Mouse (Mus musculus) gastrocnemius, postnatal 36 days (tissue): ENCODE results near the gene Large2. TPM values are rescaled to one million over a fixed set of nuclear protein-coding genes. Genes with fewer than 3 reads are reported as not detected.
"Not testable (repeated sequence)": the region's sequence is repeated elsewhere in the genome, so short reads cannot be mapped to it uniquely, and the experiment has no call there.

Experiments used
- DNase-seq, 2 experiments: peaks; one replicate each; pipeline ENCODE4 v3.0.0; 2022
- intact Hi-C: fragments of 180-260 bp; cut with DNase I; formaldehyde crosslinking; loops from one replicate; pipeline ENCODE4 v1.15.1; 2025
- long read RNA-seq, 2 experiments: library from polyadenylated mRNA; stranded (forward); transcript quantifications; one replicate each; pipeline ENCODE4 v2.0.0; 2021
- total RNA-seq, 2 experiments: library from RNA; stranded (reverse); gene quantifications; 2 replicates each; pipeline ENCODE4 v1.2.3; 2021

The Large2 gene
- under 1 TPM; 0.52 to 0.84 TPM for total RNA-seq
- long read RNA-seq, experiment 1: 0 reads
- long read RNA-seq, experiment 2, partial matches to known transcripts: 0 of 2 reads
- long read RNA-seq, experiment 2, other reads (novel, unspliced or antisense): 2 of 2 reads

- intact Hi-C loops: loop anchor here (2.0 kb wide), 1 partner anchor 58 kb away; no protein-coding TSS in a partner anchor
Observed at GRCm38 (mm10) chr2:92374514-92374913, at the start of gene Large2, which contains the start of gene Pex16. Gene Large2 (minus strand): TSS chr2:92374869. Gene Pex16 (plus strand): TSS chr2:92374676.

DNA sequence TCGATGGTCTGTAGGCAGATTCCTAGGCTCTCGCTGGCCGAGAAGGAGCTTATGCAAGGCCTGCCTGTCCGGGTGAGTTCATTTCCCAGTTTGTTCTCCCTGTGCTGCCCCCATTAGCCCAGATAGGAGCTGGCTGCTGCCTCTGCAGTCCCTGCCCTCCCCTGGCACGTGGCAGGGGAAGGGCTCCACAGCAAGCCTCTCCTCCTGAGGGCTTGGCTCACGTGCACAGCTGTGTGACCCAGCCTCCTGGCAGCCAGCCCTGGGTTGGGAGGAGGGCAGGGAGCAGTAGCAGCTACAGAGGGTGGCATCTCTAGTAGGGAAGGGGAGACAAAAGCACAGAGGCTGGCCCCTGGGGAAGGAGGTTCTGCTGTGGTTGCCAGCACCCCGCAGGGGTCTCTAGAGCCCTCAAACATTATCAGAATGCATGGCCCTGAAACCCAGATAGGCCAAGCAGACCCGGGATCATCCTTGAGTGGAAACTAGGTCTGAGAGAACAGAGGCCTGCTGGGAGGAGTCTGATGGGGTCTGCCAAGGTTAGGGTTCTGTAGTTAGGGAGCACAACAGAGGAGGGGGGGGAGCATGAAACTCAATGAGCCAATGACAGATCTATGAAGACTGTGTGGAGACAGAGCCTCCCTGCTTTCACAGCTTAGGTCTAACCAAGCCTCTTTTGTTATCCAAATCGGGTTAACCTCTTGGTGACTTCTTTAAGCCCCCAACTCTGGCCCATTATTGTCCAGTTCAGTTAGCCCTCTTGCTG is 49.2 kb upstream of the Large2 start:
- intact Hi-C loops: no loop called here

More at GRCm38 (mm10) chr2:92374514-92374913, at the start of gene Large2, which contains the start of gene Pex16:
- no peak for DNase-seq

GRCm38 (mm10) chr2:92423156-92423555 is 48.5 kb upstream of the Large2 start:
- intact Hi-C loops: no loop called here
- DNase-seq: no peak

More for the DNA sequence above, 49.2 kb upstream of the Large2 start:
- DNase-seq: peak; percentile 91 to 96

- intact Hi-C loops: no loop called here
- DNase-seq: no peak
Observed at GRCm38 (mm10) chr2:92422388-92423135, 47.9 kb upstream of the Large2 start.

DNA sequence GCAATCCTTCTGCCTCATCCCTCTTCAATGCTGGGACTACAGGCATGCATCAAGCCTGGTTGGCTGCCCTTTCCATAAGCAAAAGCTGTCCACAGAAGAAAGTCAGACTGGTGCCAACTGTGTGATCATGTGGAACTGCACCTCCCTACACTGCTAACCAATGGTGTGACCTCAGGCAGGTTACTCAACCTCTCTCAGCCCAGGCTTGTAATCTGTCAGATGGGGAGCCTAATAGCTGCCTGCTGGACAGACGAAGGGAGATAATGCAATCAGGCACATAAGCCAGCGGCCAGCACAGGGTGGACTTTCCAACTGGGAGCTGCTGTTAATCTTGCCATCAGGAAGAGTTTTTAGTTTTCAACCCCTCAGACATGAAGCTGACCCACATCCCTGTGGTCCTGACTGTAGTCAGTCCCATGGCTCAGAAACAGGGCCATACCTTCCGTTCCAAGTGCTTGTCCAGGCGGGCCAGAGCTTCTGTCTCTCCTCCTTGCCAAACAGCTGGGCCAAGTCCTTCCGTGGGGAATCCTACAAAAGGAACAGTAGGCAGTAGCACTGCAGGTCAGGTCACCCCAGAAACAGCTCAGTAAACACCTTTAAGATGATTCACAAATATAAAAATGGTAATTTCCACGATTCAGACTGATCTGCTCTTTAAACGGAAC is 47.2 kb upstream of the Large2 start:
- no peak for DNase-seq
- intact Hi-C loops: no loop called here

DNA sequence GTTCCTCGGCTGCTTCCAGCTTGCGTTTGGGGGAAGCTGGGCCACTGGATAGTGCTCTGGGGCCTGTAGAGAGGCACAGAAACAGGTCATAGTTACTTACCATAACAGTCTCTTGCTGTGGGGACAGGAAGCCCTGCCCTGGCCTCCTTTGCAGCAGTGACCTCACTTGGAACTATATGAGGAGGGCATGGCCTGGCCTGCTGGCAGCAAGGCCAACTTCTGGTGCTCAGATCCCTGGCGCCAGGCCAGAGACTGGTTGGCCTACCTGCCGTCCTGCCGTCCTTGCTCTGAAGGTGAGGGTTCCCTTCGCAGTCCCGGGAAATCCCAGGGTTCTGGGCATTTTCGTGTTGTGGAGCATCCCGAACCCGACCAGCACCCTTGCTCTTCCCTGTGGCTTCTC is 37.0 kb upstream of the Large2 start:
- intact Hi-C loops: no loop called here
- DNase-seq: no peak

- no peak for DNase-seq
- intact Hi-C loops: no loop called here
Observed at GRCm38 (mm10) chr2:92408309-92409045, 33.8 kb upstream of the Large2 start.

DNA sequence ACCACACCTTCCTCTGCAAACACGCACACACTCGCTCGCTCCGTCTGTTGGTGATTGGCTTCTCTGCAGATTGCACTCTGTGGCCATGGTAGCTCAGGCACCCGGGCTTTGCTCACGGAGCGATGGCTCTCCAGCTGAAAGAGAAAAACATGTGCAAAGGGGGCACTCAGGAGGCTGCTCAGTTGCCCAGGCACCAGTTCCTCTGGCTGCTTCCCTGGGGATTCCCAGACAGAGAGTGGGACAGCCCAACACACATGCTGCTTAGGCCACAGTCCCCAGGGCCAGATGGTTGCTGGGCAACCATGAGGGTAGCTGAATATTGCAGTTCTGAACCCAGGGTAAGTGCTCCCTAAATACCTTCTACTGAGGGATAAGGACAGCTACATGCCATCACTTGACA is 31.0 kb upstream of the Large2 start:
- intact Hi-C loops: no loop called here
- DNase-seq: no peak

DNA sequence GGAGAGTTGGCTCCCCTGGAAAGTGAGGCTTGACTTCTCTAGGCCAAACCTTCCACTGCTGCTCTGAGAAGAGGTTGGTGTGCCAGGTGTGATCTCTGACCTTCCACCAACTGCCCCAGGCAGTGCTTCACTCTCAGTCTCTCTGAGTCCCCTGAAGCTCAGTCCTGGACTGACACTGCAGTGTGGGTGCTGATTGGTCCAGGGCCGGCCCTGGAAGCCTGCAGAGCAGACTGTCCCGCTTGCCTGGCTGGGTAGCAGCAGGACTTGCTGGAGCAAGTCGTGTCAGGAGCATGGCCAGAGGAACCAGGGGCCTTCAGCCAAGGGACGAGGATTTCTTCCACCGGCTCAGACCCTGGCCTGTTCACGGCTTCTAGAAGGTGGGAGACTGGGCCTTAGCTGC is 30.1 kb upstream of the Large2 start:
- intact Hi-C loops: no loop called here
- DNase-seq: no peak

GRCm38 (mm10) chr2:92403776-92404319 is 29.2 kb upstream of the Large2 start:
- DNase-seq: no peak
- intact Hi-C loops: no loop called here

DNA sequence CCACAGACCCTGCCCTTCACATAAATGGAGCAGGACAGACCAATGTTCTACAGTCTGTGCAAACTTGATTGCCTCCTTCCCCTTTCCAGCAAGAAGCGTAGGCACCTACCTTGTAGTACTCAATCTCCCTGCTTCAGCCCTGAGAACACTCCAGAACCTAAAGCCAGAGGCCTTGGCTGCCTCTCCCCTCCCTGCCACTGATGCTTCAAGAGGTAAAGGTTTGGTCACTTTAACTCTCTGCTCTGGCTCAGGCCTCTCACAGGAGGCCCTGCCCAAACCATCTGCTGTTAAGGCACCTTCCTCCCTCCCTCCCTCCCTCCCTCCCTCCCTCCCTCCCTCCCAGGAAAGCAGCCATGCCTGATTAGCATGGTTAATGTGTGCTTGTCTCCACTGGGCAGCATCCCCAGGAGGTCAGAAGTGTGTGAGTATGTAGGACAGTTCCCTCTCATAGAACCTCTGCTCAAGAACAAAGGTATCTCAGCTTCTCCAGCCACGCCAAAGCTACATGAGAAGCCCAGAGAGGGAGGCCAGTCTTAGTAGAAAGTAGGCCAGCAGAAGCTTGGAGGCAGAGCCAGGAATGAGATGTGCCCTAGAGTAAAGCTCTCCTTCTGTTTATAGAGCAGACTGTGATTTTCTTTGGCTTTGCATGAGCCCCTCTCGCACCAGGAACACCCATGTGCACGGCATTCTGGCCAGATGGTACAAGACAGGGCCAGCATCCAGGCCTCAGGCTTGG is 28.1 kb upstream of the Large2 start:
- intact Hi-C loops: no loop called here
- DNase-seq: no peak

- no peak for DNase-seq
- intact Hi-C loops: no loop called here
Observed at GRCm38 (mm10) chr2:92401091-92401561, 26.5 kb upstream of the Large2 start, which contains the start of gene Mapk8ip1. Gene Mapk8ip1 (minus strand): TSS chr2:92401263.

DNA sequence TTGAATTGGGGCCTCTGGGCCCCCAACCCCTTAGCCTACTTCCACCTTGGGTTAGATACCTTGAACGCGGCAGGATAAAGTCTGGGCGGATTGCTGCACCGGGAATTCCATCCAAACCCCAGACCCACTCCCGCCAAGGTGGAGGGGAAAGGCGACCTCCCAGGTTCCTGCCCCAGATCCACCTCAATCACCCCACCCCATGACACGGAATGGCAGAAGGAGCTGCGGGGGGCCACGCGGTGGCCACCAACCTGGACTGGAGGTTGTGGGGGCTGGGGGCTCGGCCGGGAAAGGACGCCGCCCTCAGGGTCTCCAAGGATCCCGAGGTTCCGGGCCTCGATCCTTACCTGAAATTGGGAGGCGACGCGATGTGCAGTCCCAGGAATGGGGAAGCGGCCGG is 26.0 kb upstream of the Large2 start:
- intact Hi-C loops: no loop called here
- DNase-seq: no peak

GRCm38 (mm10) chr2:92399877-92400276 is 25.2 kb upstream of the Large2 start:
- intact Hi-C loops, DNase-seq: not testable (repeated sequence)

DNA sequence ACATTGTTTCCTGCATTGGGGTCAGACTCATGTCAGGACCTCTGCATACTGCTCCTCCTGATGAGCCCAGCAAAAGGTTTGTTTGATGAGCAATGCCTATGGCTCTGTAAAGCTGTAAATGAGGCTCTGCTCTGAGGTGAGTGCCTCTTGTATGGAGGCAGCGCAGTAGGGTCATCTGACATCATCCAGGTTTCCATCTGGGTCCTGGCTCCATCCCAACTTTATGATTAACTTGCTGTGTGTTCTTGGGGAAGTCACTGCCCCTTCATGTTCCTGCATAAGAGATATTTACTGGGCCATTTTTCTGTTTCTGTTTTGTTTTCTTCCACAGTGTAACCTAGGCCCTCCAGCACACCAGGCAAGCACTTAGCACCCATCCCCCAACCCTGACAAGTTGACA is 22.8 kb upstream of the Large2 start:
- intact Hi-C loops: no loop called here
- DNase-seq: no peak

DNA sequence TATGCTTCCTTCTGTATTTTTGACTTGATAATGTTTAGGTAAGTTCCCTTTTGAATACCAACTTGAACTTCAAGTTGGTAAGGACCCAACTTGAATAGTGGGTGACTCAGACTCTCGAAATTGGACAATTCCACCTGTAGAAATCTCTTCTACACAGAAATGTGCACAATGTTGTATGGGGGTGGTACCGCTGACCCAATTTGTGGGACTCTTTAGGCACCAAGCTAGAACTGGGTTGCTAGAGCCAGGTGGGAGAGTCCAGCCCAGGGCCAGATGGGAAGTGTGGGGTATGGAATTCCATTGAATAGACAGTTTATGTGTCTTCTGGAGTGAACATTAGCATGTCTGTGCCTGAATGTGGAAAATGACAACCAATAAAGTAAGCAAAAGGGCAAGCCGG is 20.9 kb upstream of the Large2 start:
- no peak for DNase-seq
- intact Hi-C loops: no loop called here

- DNase-seq: no peak
- intact Hi-C loops: no loop called here
Observed at GRCm38 (mm10) chr2:92392318-92393264, 17.9 kb upstream of the Large2 start.
